Mouse (Mus musculus) right cerebral cortex, postnatal 10 days (tissue): ENCODE measurements at regions not wholly inside any gene's neighbourhood (a gene's known extent, or its start where the extent isn't known, plus 50 kb on each side); places are given as distances from the start of the nearest gene placed in this dataset.

Source experiments
- DNase-seq, 2 experiments: peaks; one replicate each; pipeline ENCODE4 v3.0.0; 2021; ENCODE audit warnings: low spot score in 2 of 2

DNA sequence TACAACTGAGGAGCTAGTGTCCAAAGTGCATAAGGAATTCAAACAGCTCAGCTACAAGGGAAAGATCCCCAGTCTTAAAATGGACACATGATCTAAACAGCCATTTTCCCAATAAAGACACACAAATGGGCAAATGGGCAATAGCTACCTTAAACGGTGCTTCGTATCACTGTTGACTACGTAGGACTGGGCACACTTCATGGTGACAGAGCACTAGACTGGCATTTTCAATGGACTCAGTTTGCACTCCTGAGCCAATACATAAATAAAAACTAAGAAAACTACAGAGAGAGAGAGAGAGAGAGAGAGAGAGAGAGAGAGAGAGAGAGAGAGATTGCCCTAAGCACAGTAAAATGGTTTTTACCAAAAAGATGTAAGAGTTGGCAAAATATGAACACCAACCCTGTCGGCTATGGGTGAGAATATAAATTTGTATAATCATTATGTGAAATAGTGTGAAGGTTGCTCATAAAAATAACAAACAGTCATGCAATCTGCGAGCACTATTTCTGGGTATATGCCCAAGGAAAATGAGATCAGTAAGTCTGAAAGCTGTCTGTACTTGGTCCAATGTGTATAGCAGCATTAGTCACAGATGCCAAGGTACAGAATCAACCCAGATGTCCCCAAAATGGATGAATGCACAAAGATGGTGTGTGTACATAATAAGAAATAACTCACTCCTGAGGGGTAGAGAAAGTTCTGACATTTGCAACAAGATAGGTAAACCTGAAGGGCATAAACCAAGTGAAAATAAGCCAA lies 312.9 kb upstream of the Clec14a start:
- no peak for DNase-seq

DNA sequence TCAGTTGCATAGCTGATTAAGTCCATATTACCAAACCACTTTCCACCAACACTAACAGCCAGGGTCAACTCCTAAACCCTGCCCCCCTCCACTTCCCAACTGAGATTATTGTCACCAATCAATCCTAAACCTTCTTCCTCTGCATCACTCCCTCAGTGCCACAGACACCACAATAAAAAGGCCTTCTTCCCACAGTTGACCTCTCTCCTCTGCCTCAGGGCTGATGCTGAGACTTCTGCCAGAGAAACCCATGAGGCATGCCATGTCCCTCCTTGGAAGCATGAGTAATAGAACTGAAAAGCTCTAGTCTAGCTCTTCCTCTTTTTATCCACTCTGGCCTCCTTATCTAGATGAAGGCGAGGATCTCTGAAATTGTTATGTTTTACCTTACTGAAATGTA lies 300.0 kb upstream of the Clec14a start:
- DNase-seq = no peak

DNA sequence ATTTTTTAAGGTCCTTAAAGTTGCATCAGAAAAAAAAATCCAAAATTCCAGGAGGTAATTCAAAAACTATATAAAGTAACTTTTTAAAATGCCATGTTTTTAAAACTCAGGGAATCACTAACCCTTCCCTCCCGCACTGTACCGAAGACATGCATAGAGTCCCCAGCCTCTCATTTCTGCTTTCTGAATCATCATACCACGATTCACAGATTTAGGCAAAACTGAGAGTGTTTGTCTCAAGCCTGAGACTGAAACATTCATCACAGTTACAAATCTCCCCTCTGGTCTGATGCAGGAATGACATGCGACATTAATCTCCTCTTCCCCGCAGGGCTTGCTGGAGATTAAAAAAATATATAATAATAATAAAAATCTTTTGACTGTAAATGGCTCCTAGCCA lies 291.8 kb upstream of the Clec14a start:
- no peak for DNase-seq

DNA sequence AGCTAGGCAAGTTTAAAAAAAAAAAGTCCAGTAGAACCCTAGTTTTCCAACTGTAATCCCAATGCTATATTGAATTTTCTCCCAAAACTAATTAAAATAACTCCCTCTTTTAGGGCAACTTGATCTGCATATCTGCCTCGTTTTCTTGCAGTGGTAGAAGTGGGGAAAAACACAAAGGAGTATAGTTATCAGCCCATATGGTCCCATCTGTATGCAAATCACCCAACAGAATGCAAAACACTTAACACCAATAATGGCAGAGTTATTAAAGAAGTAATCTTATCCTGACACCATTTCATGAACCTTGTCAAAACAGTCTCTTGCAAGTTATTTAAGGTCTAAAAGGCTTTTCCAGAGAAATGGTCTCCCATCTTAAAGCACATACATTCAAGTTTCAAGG lies 290.7 kb upstream of the Clec14a start:
- no peak for DNase-seq

DNA sequence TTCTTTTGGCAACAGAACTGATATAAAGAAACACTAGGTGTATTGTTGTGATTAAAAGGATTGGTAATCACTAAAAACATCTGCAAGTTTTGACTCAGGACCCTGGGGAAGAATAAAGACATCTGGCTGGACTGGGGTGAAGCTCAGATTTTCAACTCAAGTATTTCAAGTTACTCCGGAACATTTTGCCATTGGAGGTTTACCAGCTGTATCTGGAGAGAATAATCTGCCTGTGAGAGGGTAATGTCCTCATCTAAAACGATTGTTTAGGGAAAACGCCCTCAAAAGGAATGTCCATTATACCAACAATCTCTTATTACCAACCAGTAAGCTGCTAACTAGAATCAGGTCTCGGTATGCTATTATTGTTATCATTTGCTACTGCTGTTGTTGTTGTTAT lies 288.2 kb upstream of the Clec14a start:
- DNase-seq = no peak

DNA sequence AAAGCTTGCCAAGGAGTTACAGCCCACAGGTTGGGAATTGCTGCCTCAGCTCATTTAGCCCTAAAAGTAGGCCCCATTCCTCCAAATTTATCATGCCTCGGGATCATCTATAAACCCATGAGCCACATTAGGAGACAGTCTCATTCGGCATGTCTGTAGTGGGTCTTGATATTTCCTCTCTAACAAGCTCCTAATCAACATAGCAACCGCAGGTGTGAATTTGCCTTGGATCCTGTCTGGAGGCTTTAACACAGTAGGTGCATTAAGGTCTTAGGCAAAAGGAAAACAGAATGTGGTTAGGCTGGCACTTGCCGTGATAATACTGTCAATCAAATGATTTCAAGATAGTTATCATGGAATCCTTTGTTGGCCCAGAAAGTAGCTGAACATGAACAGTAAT lies 287.7 kb upstream of the Clec14a start:
- DNase-seq = no peak

DNA sequence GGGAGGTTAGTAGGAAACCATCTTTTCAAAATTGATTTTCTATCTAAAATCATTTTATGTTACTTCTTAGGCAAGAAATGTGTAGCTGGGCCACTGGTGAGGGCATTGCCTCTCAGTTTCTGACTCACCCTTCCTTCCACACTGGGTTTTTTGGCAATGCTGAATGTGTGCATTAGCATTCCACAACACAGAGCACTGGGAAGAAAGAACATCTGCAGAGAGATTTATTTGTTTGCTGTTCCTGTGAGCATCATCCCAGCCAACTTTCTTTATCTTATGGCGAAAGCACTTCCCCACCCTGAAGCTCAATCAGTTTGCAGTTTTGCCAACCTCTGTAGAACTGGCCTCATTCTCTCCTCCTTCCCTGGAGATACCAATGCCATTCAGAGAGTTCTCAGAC lies 287.0 kb upstream of the Clec14a start:
- no peak for DNase-seq

DNA sequence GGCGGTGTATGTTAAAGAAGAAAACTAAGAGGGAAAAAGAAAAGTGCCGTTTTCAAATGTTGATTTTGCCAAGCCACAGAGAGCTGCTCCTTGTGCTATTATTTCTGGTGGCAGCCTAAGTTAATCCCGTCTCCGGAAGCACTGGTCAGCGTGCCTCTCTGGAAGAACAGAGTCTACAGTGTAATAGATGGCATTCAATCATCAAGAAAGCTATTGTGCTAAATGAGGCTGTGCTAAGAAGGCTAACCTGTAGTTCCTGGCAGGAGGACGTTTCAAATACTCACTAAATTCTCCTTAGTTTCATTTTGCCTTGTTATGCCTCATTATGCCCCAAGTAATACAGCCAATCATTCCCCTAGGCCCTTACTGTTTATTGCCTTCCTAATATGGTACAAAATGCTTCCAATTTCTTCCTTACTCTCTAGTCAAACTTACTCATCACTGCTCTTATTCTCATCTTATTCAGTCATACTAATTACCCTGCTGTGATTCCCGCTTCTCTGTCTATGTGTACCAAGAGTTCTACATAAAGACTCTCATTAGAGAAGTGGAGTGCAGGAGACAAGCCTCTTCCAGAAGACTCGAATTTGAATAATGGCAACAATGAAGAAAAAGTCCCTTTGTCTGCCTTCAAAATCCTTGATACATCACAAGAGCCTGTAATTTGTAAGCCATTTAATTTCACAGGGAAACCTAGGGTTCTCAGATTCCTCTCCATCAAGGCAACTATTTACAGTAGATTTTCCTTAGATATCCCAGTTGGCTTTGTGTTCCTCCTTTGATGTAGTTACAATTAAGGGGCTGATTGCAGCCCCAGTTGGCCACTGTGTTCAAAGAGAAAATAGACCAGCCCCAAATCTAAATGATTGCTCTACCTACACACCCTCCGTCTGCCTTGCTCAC lies 282.0 kb upstream of the Clec14a start:
- DNase-seq = no peak

DNA sequence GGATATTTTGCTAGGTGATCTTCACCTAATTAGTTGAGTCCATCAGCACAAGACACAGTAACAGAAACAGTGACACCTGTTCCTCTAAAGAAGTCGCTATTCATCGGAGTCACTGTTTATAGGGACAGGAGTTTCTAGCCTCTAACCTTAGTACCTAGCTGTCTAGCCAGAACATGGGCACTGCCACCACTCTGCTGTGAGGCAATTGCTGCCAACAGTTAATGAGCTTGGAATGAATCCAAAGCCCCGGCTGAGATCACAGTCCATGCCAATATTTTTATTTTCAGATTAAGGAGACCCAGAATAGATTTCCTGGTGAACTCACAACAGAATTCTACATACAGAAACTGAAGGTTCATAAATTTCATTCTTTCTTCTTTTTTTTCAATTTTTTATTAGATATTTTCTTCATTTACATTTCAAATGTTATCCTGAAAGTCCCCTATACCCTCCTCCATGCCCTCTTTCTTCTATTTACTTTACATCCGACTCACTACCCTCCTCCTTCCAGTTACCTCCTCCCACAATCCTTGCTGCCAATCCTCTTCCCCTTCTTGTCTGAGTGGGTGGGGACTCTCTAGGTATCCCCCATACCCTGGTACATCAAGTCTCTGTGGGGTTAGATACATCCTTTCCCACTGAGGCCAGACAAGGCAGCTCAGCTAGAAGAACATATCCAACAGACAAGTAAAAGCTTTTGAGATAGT lies 276.9 kb upstream of the Clec14a start:
- peak; percentile 35 to 49 for DNase-seq

DNA sequence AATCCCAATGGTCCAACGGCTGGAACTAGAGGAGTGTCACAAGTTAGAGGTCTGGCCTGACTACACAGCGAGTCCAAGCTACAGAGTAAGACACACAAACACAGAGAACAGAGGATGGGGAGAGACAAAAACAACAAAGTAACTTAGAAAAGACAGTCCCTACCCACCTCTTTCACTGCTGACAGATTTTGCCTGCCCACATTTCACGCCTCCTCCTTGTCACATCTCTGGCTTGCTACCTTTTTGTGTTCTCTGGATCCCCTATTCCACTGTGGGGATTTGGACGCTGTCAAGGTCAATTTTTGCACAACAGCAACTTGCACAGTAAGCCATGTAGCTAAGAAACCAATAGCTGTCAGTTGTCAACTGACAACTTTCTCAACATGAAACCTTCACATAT lies 275.8 kb upstream of the Clec14a start:
- no peak for DNase-seq

DNA sequence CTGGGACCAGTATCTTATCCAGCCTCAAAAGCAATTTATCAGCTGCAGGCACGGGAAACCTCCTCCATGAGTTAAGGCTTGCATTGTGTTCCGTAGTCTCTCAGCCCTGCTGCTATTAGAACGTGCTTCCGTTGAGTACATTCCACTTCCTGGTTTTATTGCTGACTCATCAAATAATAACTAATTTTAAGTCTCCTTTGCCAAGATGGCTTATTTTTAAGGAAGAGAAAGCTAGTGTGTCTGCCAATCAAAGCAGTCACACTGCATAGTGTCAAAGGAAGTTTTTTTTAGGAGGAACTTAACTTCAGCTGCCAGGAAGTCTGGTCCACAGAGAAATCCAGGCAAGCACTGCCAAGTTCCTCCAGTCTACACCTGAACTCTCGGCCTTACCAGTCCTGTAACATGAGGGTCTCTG lies 269.2 kb upstream of the Clec14a start:
- DNase-seq = no peak

DNA sequence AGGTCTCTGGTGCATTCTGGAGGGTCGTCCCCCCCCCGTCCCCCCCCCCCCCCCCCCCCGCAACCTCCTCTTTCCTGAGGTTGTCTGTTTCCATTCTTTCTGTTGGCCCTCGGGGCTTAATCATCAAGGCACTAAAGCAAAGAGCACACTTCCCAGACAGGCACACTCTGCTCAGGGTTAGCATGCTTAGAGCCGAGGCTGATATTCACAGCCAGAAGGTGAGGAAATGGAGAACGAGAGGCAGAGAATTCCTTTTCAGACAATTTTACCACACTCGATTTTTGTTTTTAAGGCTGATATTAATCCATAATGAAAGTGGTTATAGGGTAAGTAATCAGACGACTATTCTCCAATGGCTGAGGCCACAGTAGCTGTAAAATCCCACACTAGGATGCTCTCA lies 268.7 kb upstream of the Clec14a start:
- DNase-seq = no peak

DNA sequence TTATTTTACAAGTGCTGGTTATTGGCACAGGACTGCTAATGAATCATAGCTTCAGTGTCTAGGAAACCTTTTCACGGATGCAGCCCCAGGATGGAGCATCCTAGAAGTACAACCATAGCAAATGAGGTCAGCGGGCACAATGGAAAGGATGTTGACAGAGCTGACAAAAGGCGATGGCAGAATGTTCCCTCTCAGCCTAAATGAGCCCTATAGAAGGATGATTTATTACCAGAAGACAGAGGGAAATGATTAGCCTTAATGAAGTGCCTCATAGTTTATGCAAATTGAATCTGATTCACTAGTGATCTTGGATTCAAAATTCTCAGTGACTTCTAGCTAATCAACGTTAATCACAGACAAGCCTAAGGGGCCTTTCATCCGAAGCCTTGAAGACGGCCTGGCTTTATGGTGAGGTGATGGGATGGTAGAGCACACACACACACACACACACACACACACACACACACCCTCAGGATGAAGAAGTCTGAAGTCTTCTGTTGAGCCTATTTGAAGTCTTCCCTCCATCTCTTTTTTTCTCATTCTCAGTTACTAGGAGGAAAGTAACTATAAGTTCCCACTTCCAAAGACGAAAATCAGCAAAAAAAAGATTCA lies 267.4 kb upstream of the Clec14a start:
- DNase-seq = no peak

DNA sequence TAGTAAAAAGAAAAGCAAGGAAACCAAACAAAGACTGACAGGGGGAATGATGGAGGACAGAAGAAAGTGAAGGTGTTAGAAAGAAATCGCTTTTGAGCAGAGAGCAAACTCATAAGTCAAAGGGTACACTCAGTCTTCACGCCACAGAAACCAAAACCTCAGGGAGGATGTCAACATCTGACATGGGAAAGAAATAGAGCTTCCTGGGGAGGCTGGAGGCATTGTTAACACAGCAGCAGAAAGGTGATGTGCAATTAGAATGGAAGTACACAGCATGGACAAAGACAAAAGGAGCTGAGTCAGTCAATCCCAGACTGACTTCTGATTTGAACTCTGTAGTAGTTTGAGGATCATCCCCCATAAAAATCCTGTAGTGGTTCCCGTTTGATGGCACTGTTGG lies 261.2 kb upstream of the Clec14a start:
- DNase-seq = no peak

DNA sequence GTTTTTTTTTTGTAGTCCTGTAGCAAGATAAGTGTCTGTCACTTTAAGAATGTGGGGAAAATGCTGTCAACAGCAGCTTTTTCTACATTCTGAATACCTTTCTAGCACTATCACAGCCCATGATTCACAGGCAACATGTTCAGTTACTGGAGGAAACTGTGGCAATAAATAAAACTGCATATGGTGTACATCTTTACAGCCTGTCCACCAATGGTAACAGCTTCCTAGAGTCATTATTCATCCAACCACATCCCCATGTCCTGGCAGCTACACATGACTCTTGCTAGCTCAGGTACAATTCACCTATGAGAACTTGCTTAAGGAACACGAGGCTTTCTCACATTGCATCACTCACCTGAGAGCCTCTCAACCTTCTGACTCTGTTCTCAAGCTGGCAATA lies 247.7 kb upstream of the Clec14a start:
- DNase-seq = no peak

DNA sequence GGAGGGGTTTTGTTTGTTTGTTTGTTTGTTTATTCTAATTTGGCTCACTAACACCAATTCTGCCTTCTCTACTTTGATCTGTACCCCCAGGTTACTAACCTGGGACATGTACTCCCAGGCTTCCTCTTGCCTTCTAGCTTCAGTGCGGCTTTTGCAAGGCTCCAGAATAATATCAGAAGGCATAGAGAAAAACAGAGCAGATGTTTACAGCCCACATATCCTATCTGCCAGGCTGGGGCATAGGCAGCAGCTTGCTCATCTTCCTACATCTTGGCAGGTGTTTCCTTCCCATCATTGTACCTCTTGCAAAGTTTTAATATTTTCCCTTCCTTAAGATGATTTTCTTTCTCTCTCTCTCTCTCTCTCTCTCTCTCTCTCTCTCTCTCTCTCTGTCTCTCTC lies 244.9 kb upstream of the Clec14a start:
- DNase-seq = peak in 1 of 2 experiments; percentile 27

DNA sequence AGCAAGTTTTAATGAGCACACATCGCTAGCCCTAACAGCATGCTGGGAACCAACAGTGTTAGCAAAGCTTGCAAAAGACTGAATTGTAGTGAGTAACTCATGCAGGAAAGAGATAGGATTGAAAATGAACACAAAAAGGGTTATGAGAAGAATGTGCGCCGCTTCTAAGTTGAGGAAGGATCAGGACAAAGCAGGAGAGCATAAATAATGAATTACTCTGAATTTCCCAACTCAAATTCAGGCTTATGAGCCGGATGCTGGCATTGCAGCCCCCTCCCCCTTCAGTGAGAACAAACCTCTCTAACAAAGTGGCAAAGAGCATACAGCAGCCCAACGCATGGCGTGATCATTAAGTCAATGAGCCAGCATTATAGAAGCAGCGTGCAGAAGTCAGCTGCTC lies 243.6 kb upstream of the Clec14a start:
- peak in 1 of 2 experiments; percentile 25 for DNase-seq

DNA sequence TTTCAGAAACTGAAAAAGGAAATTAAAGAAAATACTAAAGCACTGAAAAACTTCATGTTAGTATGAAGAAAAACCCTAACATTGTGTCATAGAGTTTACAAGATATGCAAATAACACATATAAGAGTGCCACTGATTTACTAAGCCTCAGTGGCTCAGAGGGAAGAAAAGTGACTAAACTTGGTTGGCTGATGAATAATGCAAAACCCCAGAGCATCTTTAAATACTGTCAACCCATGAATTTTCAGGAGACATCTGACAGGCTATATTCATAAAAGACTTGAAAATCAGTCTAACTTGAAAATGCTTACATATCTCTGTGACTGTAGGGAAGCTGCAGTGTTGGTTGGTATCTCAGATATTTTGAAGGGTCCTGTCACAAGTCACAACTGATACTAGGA lies 235.2 kb upstream of the Clec14a start:
- no peak for DNase-seq

DNA sequence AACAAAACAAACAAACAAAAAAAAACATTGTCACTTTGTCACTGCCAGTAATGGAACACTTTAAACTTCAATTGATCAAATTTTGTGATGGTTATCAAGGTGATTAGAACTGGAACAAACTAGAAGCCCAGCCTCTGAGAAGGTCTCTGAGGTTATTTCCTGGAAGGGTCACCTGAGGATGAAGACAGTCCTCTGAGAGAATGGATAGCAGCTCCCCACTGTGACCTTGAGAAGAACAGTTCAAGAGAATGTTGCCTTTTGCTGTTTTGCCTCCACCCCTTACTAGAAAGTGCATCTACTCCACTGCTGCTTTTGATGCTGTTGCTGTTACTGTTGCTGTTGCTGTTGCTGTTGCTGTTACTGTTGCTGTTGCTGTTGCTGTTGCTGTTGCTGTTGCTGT lies 205.1 kb upstream of the Clec14a start:
- no peak for DNase-seq

DNA sequence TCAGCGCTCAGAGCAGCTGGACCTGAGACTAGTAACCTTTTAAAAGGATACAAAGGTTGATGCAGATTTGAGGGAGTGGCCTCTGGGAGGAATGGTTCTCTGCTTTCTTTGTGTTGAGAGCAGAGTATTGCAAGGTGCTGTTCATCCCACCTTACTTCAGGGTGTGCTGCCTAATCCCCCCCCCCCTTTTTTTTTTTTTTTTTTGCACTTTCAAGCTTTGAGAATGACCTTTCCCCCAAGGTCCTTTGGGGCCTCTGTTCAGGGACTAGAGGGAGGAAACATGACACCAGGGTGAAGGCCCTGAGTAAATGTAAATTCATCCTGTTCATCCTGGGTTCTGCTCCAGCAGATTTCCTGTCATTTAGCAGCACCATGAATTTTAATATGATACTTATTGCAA lies 204.4 kb upstream of the Clec14a start:
- no peak for DNase-seq

DNA sequence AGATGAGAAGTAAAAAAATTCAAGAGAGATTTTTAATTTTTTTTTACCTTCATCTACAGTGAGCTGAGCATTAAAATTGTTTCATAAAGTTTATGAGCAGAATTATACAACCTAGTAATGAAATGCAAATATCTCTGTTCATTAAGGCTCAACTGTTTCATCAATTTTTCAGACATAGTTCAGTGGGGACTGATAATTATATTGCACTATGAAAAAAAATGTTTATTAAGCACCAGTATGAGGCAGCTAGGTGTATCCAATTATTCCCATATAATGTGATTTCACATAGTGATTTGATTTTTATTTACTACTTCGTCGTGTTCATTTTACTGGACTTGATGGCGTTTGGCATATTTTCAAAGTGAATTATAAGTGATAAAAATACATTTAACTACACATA lies 191.4 kb upstream of the Clec14a start:
- no peak for DNase-seq

DNA sequence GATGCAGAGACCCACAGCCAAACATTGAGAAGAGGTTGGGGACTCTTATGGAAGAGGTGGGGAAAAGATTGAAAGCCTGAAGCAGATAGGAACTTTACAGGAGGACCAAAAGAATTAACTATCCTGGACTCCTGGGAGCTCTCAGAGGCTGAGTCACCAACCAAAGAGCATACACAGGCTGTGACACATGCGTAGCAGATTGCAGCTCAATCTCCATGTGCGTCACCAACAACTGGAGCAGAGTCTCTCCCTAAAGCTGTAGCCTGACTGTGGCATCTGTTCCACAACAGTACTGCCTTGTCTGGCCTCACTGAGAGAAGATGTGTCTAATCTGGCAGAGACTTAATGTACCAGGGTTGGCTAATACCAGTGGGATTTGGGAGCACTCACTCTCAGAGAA lies 185.7 kb upstream of the Clec14a start:
- DNase-seq = no peak
